Mouse (Mus musculus) embryonic fibroblast, embryonic 13.5 days (primary cell): ENCODE results near the gene Lce1i.
"Not testable (repeated sequence)": the region's sequence is repeated elsewhere in the genome, so short reads cannot be mapped to it uniquely, and the experiment has no call there.

Source experiments
- CTCF ChIP-seq: IDR thresholded peaks from 2 replicates; pipeline ENCODE4 v1.5.1; 2011; ENCODE audit warnings: mild to moderate bottlenecking, control low read depth, low read length, moderate library complexity, borderline replicate concordance; ENCODE audit not compliant: insufficient read depth
- POLR2A ChIP-seq: IDR thresholded peaks from 2 replicates; pipeline ENCODE4 v1.6.1; 2011; ENCODE audit warnings: low read depth, mild to moderate bottlenecking, control low read depth, low read length, moderate library complexity

DNA sequence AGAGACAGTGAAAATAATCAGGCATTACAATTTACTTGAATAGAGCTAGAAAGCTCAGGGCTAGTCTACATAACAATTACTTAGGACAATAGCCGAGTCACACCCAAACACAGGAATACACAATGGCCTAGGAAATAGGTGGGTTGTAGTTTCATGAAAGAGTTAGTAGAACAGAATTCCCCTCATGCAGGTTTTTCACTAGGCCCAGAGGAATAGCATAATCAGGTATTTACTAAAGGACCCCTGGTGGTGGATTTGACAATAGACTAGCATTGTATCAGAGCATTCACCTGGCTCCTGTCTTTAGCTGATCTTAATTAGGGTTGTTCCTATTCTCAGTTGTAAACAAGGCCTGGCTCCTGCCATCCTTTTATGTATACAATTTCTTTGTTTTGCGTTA, 37.3 kb upstream of the Lce1i start:
- not testable (repeated sequence) for TF ChIP-seq CTCF, POLR2A
